Mouse (Mus musculus) hindbrain, embryonic 16.5 days (tissue): ENCODE results near the gene Gm20481. TPM values are rescaled to one million over a fixed set of nuclear protein-coding genes. Genes with fewer than 3 reads are reported as not detected.
A peak's percentile ranks its signal among the peaks of the same experiment; 100 is the strongest.
"Not testable (repeated sequence)": the region's sequence is repeated elsewhere in the genome, so short reads cannot be mapped to it uniquely, and the experiment has no call there.

Experiments used
- ATAC-seq: fragments of 200-750 bp; cut with Nextera tagmentation; 2 replicates; pipeline ENCODE4 v1.8.0; 2017; ENCODE audit warnings: moderate TSS enrichment, moderate library complexity
- H3K27ac ChIP-seq: fragments of 300-500 bp; sonication (generic); 2 replicates; pipeline ENCODE4 v1.5.1; 2014; ENCODE audit warnings: low read depth, mild to moderate bottlenecking, control low read depth, low read length, moderate library complexity
- H3K27me3 ChIP-seq: fragments of 300-500 bp; sonication (generic); replicated peaks from 2 replicates; pipeline ENCODE4 v1.6.1; 2014; ENCODE audit warnings: low read length; ENCODE audit not compliant: control insufficient read depth, insufficient read depth
- H3K36me3 ChIP-seq: fragments of 300-500 bp; sonication (generic); 2 replicates; pipeline ENCODE4 v1.6.1; 2014; ENCODE audit warnings: mild to moderate bottlenecking, low read length, moderate library complexity, mixed read lengths; ENCODE audit not compliant: control insufficient read depth, insufficient read depth
- H3K4me1 ChIP-seq: fragments of 300-500 bp; sonication (generic); 2 replicates; pipeline ENCODE4 v1.6.1; 2014; ENCODE audit warnings: low read depth, low read length; ENCODE audit not compliant: control insufficient read depth, insufficient read depth
- H3K4me2 ChIP-seq: fragments of 300-500 bp; sonication (generic); 2 replicates; pipeline ENCODE4 v1.6.1; 2014; ENCODE audit warnings: mild to moderate bottlenecking, low read length, control low read depth, moderate library complexity
- H3K4me3 ChIP-seq: fragments of 300-500 bp; sonication (generic); 2 replicates; pipeline ENCODE4 v1.5.1; 2014; ENCODE audit warnings: mild to moderate bottlenecking, low read length, control low read depth, moderate library complexity
- H3K9ac ChIP-seq: fragments of 300-500 bp; sonication (generic); 2 replicates; pipeline ENCODE4 v1.6.1; 2014; ENCODE audit warnings: low read depth, mild to moderate bottlenecking, control low read depth, low read length, moderate library complexity
- H3K9me3 ChIP-seq: fragments of 300-500 bp; sonication (generic); 2 replicates; pipeline ENCODE4 v1.6.1; 2014; ENCODE audit warnings: mild to moderate bottlenecking, low read length, moderate library complexity; ENCODE audit not compliant: control insufficient read depth
- WGBS: fragments of 180-500 bp; shearing (Covaris S2); extraction: QIAGEN DNeasy Blood & Tissue Kit; methylation state at CpG from one replicate; pipeline ENCODE4 v1.1.7; 2014; 5-methylcytosine and 5-hydroxymethylcytosine counted together
- polyA plus RNA-seq: library from polyadenylated mRNA; unstranded; fragments of >200 nt; fragmentation: Nextera tagmentation; extraction: Ambion mirVana; gene quantifications from 2 replicates; pipeline ENCODE4 v1.2.1, GENCODE M21; 2015

Gm20481 gene
- polyA plus RNA-seq, 1 experiment from 2014 or later: not detected

GRCm38 (mm10) chr17:34980655-34981054, 10.9 kb downstream of the Gm20481 start:
- Histone ChIP-seq H3K4me2 (peak overlapping the region; percentile 70), H3K9me3 (no peaks in the 10 kb centered on the region), H3K9ac (peak overlapping the region; percentile 93), H3K4me1 (peaks cover 17% of the 10 kb centered on the region), H3K27ac (no peak overlapping the region), H3K36me3 (peaks cover 4% of the 10 kb centered on the region; the same call in 1 of the 2 replicates), H3K4me3 (peak overlapping the region; percentile 76), H3K27me3 (no peaks in the 10 kb centered on the region)
- 17% methylated on average over 2 of the region's 2 CpGs for WGBS
- ATAC-seq: no peak

- no peaks in the 10 kb centered on the region for H3K27me3 ChIP-seq
- peak within 1 kb of the TSS; percentile 97 for H3K27ac ChIP-seq
- peaks cover 17% of the 10 kb centered on the region for H3K4me1 ChIP-seq
- peak within 1 kb of the TSS; percentile 93 for H3K9ac ChIP-seq
- peaks cover 5% of the 10 kb centered on the region; the same call in 1 of the 2 replicates for H3K36me3 ChIP-seq
- peak within 1 kb of the TSS; percentile 70 for H3K4me2 ChIP-seq
- no peaks in the 10 kb centered on the region for H3K9me3 ChIP-seq
- under 1% methylated on average over 56 of the region's 58 CpGs for WGBS
- H3K4me3 ChIP-seq: peak within 1 kb of the TSS; percentile 76
- ATAC-seq: peak; percentile 97
Observed at GRCm38 (mm10) chr17:34981690-34982180, 12.0 kb downstream of the Gm20481 start, which contains the start of gene Lsm2. Lsm2 (plus strand) TSS chr17:34981862.

- H3K9ac ChIP-seq: peak overlapping the region; percentile 93
- WGBS: under 1% methylated on average over 15 of the region's 15 CpGs
- peaks cover 17% of the 10 kb centered on the region for H3K4me1 ChIP-seq
- ATAC-seq: no peak; the same call in none of the 2 replicates
- H3K4me3 ChIP-seq: peak overlapping the region; percentile 76
- peak overlapping the region; percentile 97 for H3K27ac ChIP-seq
- H3K4me2 ChIP-seq: peak overlapping the region; percentile 70
- no peaks in the 10 kb centered on the region for H3K9me3 ChIP-seq
- H3K27me3 ChIP-seq: no peaks in the 10 kb centered on the region
- peaks cover 5% of the 10 kb centered on the region; the same call in 1 of the 2 replicates for H3K36me3 ChIP-seq
Observed at GRCm38 (mm10) chr17:34982328-34982727, 12.6 kb downstream of the Gm20481 start.

GRCm38 (mm10) chr17:34984218-34984617, 14.5 kb downstream of the Gm20481 start:
- no peak overlapping the region for H3K4me2 ChIP-seq
- no peaks in the 10 kb centered on the region for H3K27me3 ChIP-seq
- no peak for ATAC-seq
- no peaks in the 10 kb centered on the region for H3K9me3 ChIP-seq
- H3K36me3 ChIP-seq: peaks cover 5% of the 10 kb centered on the region; the same call in 1 of the 2 replicates
- H3K27ac ChIP-seq: no peak overlapping the region
- H3K4me3 ChIP-seq: no peak overlapping the region
- WGBS: 71% methylated on average over 2 of the region's 2 CpGs
- no peak overlapping the region for H3K9ac ChIP-seq
- peaks cover 17% of the 10 kb centered on the region for H3K4me1 ChIP-seq

GRCm38 (mm10) chr17:34994751-34995150, 25.0 kb downstream of the Gm20481 start:
- ATAC-seq: no peak
- Histone ChIP-seq H3K9ac (no peak overlapping the region), H3K9me3 (no peaks in the 10 kb centered on the region), H3K4me2 (no peak overlapping the region), H3K27me3 (no peaks in the 10 kb centered on the region), H3K36me3 (no peaks in the 10 kb centered on the region), H3K27ac (no peak overlapping the region), H3K4me1 (peaks cover 2% of the 10 kb centered on the region), H3K4me3 (no peak overlapping the region)

GRCm38 (mm10) chr17:34995192-34995591, 25.5 kb downstream of the Gm20481 start:
- H3K9ac ChIP-seq, ATAC-seq, H3K4me1 ChIP-seq, H3K9me3 ChIP-seq, H3K36me3 ChIP-seq, H3K27ac ChIP-seq, H3K4me3 ChIP-seq, H3K4me2 ChIP-seq, H3K27me3 ChIP-seq: not testable (repeated sequence)
- 90% methylated on average over 4 of the region's 4 CpGs for WGBS

GRCm38 (mm10) chr17:34995927-34996326, 26.2 kb downstream of the Gm20481 start:
- not testable (repeated sequence) for H3K27me3 ChIP-seq, H3K9ac ChIP-seq, ATAC-seq, H3K36me3 ChIP-seq, H3K27ac ChIP-seq, H3K4me1 ChIP-seq, H3K4me2 ChIP-seq, H3K9me3 ChIP-seq, H3K4me3 ChIP-seq
- 95% methylated on average over 4 of the region's 4 CpGs for WGBS

- no peak overlapping the region for H3K4me3 ChIP-seq
- no peaks in the 10 kb centered on the region for H3K27me3 ChIP-seq
- H3K4me2 ChIP-seq: no peak overlapping the region
- H3K27ac ChIP-seq: no peak overlapping the region
- H3K9me3 ChIP-seq: no peaks in the 10 kb centered on the region
- WGBS: 90% methylated on average over 12 of the region's 14 CpGs
- no peaks in the 10 kb centered on the region for H3K36me3 ChIP-seq
- H3K9ac ChIP-seq: no peak overlapping the region
- H3K4me1 ChIP-seq: peaks cover 5% of the 10 kb centered on the region
- ATAC-seq: no peak
Observed at GRCm38 (mm10) chr17:34996411-34997141, 26.9 kb downstream of the Gm20481 start.

- Histone ChIP-seq H3K9me3 (no peaks in the 10 kb centered on the region), H3K4me2 (no peak overlapping the region), H3K27me3 (no peaks in the 10 kb centered on the region), H3K4me1 (peaks cover 6% of the 10 kb centered on the region), H3K36me3 (no peaks in the 10 kb centered on the region), H3K4me3 (no peak overlapping the region), H3K9ac (no peak overlapping the region), H3K27ac (no peak overlapping the region)
- WGBS: 82% methylated on average over 5 of the region's 5 CpGs
- ATAC-seq: no peak
Observed at GRCm38 (mm10) chr17:34997142-34997483, 27.4 kb downstream of the Gm20481 start.
